Mouse (Mus musculus): ENCODE data around the gene Zfp609. TPM values are rescaled to one million over a fixed set of nuclear protein-coding genes. Genes with fewer than 3 reads are reported as not detected.
"Not testable (repeated sequence)": the region's sequence is repeated elsewhere in the genome, so short reads cannot be mapped to it uniquely, and the experiment has no call there.

Gene Zfp609
- total RNA-seq, 1 experiment from 2014 or later = 5.8 TPM

- ATAC-seq (replicated peaks in 1 of 2; ENCODE audit: insufficient read depth in 1 of 2, low FRiP score in 2 of 2, low TSS enrichment in 1 of 2, low read depth in 1 of 2, poor library complexity in 2 of 2, severe bottlenecking in 2 of 2) = no peak
These were observed 154.4 kb downstream of the Zfp609 start for GRCm38 (mm10) chr9:65672996-65673395.

- ATAC-seq (replicated peaks in 1 of 2; ENCODE audit: insufficient read depth in 1 of 2, low FRiP score in 2 of 2, low TSS enrichment in 1 of 2, low read depth in 1 of 2, poor library complexity in 2 of 2, severe bottlenecking in 2 of 2) = 0 out of 4 replicates have a peak, but pooled peaks of 1 of the 2 experiments have one; percentile 10
These were observed 155.9 kb downstream of the Zfp609 start for GRCm38 (mm10) chr9:65671431-65671931.

GRCm38 (mm10) chr9:65667701-65668100, 159.7 kb downstream of the Zfp609 start, which contains the start of gene Oaz2:
Oaz2 (plus strand) TSS chr9:65668001.
- ATAC-seq (replicated peaks in 1 of 2; ENCODE audit: insufficient read depth in 1 of 2, low FRiP score in 2 of 2, low TSS enrichment in 1 of 2, low read depth in 1 of 2, poor library complexity in 2 of 2, severe bottlenecking in 2 of 2) = no peak

GRCm38 (mm10) chr9:65666042-65666441, 161.3 kb downstream of the Zfp609 start:
- ATAC-seq (replicated peaks in 1 of 2; ENCODE audit: insufficient read depth in 1 of 2, low FRiP score in 2 of 2, low TSS enrichment in 1 of 2, low read depth in 1 of 2, poor library complexity in 2 of 2, severe bottlenecking in 2 of 2) = peak; percentile 74 to 76

GRCm38 (mm10) chr9:65664163-65664562, 163.2 kb downstream of the Zfp609 start:
- peak; percentile 32 to 71; a peak in 3 of 4 replicates for ATAC-seq (replicated peaks in 1 of 2; ENCODE audit: insufficient read depth in 1 of 2, low FRiP score in 2 of 2, low TSS enrichment in 1 of 2, low read depth in 1 of 2, poor library complexity in 2 of 2, severe bottlenecking in 2 of 2)

GRCm38 (mm10) chr9:65661493-65661892, 165.9 kb downstream of the Zfp609 start:
- no peak for ATAC-seq (replicated peaks in 1 of 2; ENCODE audit: insufficient read depth in 1 of 2, low FRiP score in 2 of 2, low TSS enrichment in 1 of 2, low read depth in 1 of 2, poor library complexity in 2 of 2, severe bottlenecking in 2 of 2)

GRCm38 (mm10) chr9:65661029-65661428, 166.3 kb downstream of the Zfp609 start:
- no peak for ATAC-seq (replicated peaks in 1 of 2; ENCODE audit: insufficient read depth in 1 of 2, low FRiP score in 2 of 2, low TSS enrichment in 1 of 2, low read depth in 1 of 2, poor library complexity in 2 of 2, severe bottlenecking in 2 of 2)

GRCm38 (mm10) chr9:65657218-65657617, 170.1 kb downstream of the Zfp609 start:
- ATAC-seq (replicated peaks in 1 of 2; ENCODE audit: insufficient read depth in 1 of 2, low FRiP score in 2 of 2, low TSS enrichment in 1 of 2, low read depth in 1 of 2, poor library complexity in 2 of 2, severe bottlenecking in 2 of 2) = no peak

GRCm38 (mm10) chr9:65655540-65655939, 171.8 kb downstream of the Zfp609 start:
- peak; percentile 82 to 93 for ATAC-seq (replicated peaks in 1 of 2; ENCODE audit: insufficient read depth in 1 of 2, low FRiP score in 2 of 2, low TSS enrichment in 1 of 2, low read depth in 1 of 2, poor library complexity in 2 of 2, severe bottlenecking in 2 of 2)

GRCm38 (mm10) chr9:65654700-65655237, 172.6 kb downstream of the Zfp609 start:
- ATAC-seq (replicated peaks in 1 of 2; ENCODE audit: insufficient read depth in 1 of 2, low FRiP score in 2 of 2, low TSS enrichment in 1 of 2, low read depth in 1 of 2, poor library complexity in 2 of 2, severe bottlenecking in 2 of 2) = no peak

- ATAC-seq (replicated peaks in 1 of 2; ENCODE audit: insufficient read depth in 1 of 2, low FRiP score in 2 of 2, low TSS enrichment in 1 of 2, low read depth in 1 of 2, poor library complexity in 2 of 2, severe bottlenecking in 2 of 2) = no peak
These were observed 173.6 kb downstream of the Zfp609 start for GRCm38 (mm10) chr9:65653741-65654140.

- ATAC-seq (replicated peaks in 1 of 2; ENCODE audit: insufficient read depth in 1 of 2, low FRiP score in 2 of 2, low TSS enrichment in 1 of 2, low read depth in 1 of 2, poor library complexity in 2 of 2, severe bottlenecking in 2 of 2) = not testable (repeated sequence)
These were observed 175.4 kb downstream of the Zfp609 start for GRCm38 (mm10) chr9:65651957-65652356.

- ATAC-seq (replicated peaks in 1 of 2; ENCODE audit: insufficient read depth in 1 of 2, low FRiP score in 2 of 2, low TSS enrichment in 1 of 2, low read depth in 1 of 2, poor library complexity in 2 of 2, severe bottlenecking in 2 of 2) = no peak
These were observed 177.4 kb downstream of the Zfp609 start for GRCm38 (mm10) chr9:65649997-65650396.

- no peak for ATAC-seq (replicated peaks in 1 of 2; ENCODE audit: insufficient read depth in 1 of 2, low FRiP score in 2 of 2, low TSS enrichment in 1 of 2, low read depth in 1 of 2, poor library complexity in 2 of 2, severe bottlenecking in 2 of 2)
These were observed 178.6 kb downstream of the Zfp609 start for GRCm38 (mm10) chr9:65648730-65649129.

- no peak for ATAC-seq (replicated peaks in 1 of 2; ENCODE audit: insufficient read depth in 1 of 2, low FRiP score in 2 of 2, low TSS enrichment in 1 of 2, low read depth in 1 of 2, poor library complexity in 2 of 2, severe bottlenecking in 2 of 2)
These were observed 180.6 kb downstream of the Zfp609 start for GRCm38 (mm10) chr9:65646782-65647181.

GRCm38 (mm10) chr9:65645984-65646383, 181.4 kb downstream of the Zfp609 start:
- no peak for ATAC-seq (replicated peaks in 1 of 2; ENCODE audit: insufficient read depth in 1 of 2, low FRiP score in 2 of 2, low TSS enrichment in 1 of 2, low read depth in 1 of 2, poor library complexity in 2 of 2, severe bottlenecking in 2 of 2)

GRCm38 (mm10) chr9:65644960-65645359, 182.4 kb downstream of the Zfp609 start:
- no peak for ATAC-seq (replicated peaks in 1 of 2; ENCODE audit: insufficient read depth in 1 of 2, low FRiP score in 2 of 2, low TSS enrichment in 1 of 2, low read depth in 1 of 2, poor library complexity in 2 of 2, severe bottlenecking in 2 of 2)

- no peak for ATAC-seq (replicated peaks in 1 of 2; ENCODE audit: insufficient read depth in 1 of 2, low FRiP score in 2 of 2, low TSS enrichment in 1 of 2, low read depth in 1 of 2, poor library complexity in 2 of 2, severe bottlenecking in 2 of 2)
These were observed 184.8 kb downstream of the Zfp609 start for GRCm38 (mm10) chr9:65642546-65642945.

Measured in hematopoietic stem cell, adult 5-6 weeks (primary cell).